Mouse (Mus musculus) thymus, adult 2 months (tissue): ENCODE measurements around the gene Itga2.

Experiments used
- CTCF ChIP-seq: fragments of 200-500 bp; IDR thresholded peaks from 2 replicates; pipeline ENCODE4 v1.5.1; 2012; ENCODE audit warnings: mild to moderate bottlenecking, control low read depth, low read length, moderate library complexity, borderline replicate concordance; ENCODE audit not compliant: control insufficient read depth, poor library complexity, insufficient read depth; ENCODE audit errors: extremely low read depth
- POLR2A ChIP-seq: fragments of 200-500 bp; IDR thresholded peaks from 2 replicates; pipeline ENCODE4 v1.6.1; 2012; ENCODE audit warnings: mild to moderate bottlenecking, low read length, control low read depth, moderate library complexity; ENCODE audit not compliant: control insufficient read depth, poor library complexity, insufficient read depth; ENCODE audit errors: extremely low read depth

- TF ChIP-seq POLR2A, result no peak
- no peak for TF ChIP-seq CTCF
Observed at GRCm38 (mm10) chr13:114837061-114837460, 94.8 kb downstream of the Itga2 start.
